Mouse (Mus musculus) 3134 (cell line): ENCODE data around the gene Vps37b.

Experiments used
- DNase-seq: peaks from one replicate; pipeline ENCODE4 v3.0.0-alpha.2; 2011; ENCODE audit warnings: low spot score; ENCODE audit not compliant: insufficient read length; ENCODE audit errors: extremely low read depth

Gene Vps37b

GRCm38 (mm10) chr5:124025146-124025545, 6.9 kb downstream of the Vps37b start:
- no peak for DNase-seq

GRCm38 (mm10) chr5:124024677-124025076, 7.4 kb downstream of the Vps37b start:
- DNase-seq, result no peak

DNA sequence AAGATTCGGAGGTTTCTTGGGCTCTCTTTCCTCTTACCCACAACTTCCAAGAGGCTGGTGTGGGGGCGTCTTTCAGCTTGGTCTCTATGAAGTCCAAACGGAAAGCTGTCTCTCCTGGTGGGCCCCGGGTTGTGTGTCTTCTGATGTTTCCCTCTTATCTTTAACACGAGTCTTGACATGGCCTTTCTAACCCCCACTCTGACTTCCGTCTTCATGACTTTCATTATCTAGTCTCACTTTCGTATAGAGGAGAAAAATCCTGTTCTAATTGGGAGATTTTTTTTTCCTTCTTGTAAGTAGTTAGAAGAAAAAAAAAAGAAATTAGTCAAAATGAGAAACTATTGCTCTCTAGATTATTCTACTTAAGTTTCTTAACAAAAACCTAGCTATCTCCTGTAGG, 9.7 kb downstream of the Vps37b start:
- DNase-seq, result no peak

- no peak for DNase-seq
These were observed 10.4 kb downstream of the Vps37b start for GRCm38 (mm10) chr5:124021701-124022100.

GRCm38 (mm10) chr5:124021148-124021547, 10.9 kb downstream of the Vps37b start:
- no peak for DNase-seq

GRCm38 (mm10) chr5:124019348-124020216, 12.5 kb downstream of the Vps37b start:
- DNase-seq, result no peak

- no peak for DNase-seq
These were observed 13.4 kb downstream of the Vps37b start for GRCm38 (mm10) chr5:124018651-124019050.

GRCm38 (mm10) chr5:124017941-124018340, 14.1 kb downstream of the Vps37b start:
- DNase-seq, result no peak

DNA sequence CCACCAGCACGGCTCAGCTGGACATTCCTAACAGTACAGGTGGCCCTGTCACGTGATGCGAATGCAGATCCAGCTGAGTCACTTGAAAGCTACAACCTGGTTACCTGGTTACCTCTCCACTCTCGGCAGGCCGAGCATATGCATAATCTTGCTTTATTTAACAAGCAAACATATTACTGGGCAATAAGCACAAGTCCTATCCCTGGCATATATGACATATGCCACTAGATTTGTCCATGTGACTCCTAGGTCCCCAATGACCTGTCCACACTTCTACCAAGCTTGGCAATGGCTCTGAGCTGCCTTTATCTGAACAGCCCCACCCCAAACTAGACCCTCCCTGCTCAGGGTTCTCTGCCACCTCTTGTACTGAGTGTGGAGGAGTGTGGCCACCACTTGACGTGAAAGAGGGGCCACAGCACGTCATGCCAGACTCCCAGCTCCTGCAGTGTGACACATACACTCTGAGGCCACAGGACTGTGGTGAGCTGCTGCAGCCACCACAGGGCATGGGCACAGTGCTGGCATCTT, 15.7 kb downstream of the Vps37b start:
- DNase-seq, result no peak

- no peak for DNase-seq
These were observed 16.3 kb downstream of the Vps37b start for GRCm38 (mm10) chr5:124015727-124016126.

DNA sequence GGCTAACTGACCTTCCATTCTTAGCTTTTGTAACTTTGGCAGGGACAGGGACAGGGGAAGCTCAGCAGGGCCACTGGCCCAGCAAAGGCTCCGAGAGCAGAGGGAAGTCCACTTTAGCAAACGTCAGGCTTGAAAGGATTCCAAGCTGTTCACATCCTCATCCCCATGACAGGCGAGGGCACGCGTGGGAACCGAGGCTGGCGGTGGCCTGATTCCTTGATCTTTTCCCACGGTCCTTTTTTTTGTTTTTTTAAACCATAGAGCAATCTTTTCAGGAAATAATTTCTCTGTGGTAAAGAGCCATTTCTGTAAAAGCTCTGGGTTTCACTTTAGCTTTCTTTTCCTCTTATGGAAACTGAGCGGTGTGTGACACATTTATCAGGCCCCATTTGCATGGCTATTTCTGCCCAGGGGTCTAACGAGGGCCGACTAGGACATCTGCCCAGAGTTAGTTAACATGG, 17.2 kb downstream of the Vps37b start:
- DNase-seq, result no peak

GRCm38 (mm10) chr5:124014180-124014579, 17.9 kb downstream of the Vps37b start:
- no peak for DNase-seq

GRCm38 (mm10) chr5:124013747-124014146, 18.3 kb downstream of the Vps37b start:
- no peak for DNase-seq

DNA sequence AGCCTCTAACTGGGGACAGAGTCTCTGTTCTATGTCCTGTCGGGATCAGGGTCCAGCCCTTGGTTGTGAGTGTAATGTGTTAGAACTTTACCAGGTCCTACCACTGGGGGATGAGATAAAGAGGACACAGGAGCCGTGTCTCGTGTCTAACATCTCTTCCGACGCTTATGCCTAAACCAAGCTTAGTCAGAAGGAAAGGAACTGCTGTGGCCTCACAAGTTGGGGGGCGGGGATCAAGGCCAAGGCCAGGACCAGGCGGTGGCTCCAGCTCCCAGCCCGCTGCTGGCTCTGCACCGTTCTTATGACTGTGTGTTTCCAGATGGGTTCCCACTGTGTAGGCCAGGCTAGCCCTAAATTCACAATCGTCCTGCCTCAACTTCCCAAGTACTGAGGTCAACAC, 19.2 kb downstream of the Vps37b start:
- DNase-seq, result no peak

GRCm38 (mm10) chr5:124011927-124012326, 20.1 kb downstream of the Vps37b start:
- DNase-seq, result no peak

DNA sequence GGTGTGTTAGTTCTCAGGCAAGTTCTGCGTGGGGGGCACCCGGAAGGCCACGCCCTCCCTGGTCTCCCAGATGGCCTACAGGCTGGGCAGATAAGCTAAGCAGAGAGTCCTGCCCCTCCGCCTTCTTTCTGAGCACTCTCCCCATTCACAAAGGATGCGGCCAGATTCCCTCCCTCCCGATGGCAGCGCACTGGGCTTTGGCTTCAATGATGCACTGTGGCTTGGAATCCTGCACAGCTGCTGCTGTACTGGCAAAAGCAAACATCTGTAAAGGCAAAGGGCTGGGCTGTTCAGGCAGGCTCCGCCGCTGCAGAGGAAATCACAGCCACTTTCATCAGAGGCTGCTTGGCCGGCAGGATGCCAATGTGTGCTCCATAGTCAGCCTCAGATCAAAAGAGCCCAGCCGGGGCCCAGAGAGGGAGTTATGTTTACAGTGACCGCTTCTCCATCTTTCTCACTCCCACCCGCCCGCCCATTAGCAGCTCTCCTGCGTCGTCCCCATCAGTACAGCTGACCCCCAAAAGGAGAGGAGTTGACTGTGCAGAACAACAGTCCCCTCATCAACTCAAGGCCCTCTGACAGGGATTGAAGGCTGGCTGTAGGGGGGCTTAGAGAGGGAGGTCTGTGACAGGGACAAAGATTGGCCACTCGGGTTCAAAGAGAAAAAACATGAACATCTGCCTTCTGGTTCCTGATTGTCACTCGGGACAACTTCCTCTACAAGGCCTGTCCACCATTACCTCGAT, 21.0 kb downstream of the Vps37b start:
- no peak for DNase-seq

- DNase-seq, result no peak
These were observed 22.0 kb downstream of the Vps37b start for GRCm38 (mm10) chr5:124010077-124010476.

DNA sequence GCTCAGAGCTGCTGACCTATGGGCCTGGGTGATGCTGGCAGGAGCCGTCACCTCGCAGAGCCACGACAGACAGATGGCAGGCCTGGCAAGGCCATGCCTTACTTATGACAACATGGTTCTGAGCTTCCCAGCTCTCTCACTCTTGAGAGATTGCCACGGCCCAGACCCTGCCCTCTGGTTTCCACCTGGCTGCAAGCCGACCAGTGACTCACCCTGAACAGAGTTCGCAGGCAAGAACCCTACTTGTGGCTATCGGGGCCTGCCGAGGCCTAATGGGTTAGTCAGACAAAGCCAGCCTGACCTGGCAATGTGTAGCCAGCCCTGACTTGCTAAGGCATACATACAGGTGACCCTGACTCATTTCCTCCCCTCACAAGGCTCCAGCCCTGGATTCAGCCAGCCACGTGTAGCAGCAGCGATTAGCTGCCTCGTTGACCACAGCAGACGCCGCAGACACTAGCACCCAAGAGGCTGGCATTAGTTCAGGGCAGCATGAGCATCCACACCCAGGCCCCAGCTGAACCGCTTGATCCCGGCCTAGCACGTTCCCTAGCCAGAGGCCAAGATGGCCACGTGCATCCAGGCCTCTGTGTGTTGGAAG, 25.1 kb downstream of the Vps37b start:
- peak; percentile 98 for DNase-seq

DNA sequence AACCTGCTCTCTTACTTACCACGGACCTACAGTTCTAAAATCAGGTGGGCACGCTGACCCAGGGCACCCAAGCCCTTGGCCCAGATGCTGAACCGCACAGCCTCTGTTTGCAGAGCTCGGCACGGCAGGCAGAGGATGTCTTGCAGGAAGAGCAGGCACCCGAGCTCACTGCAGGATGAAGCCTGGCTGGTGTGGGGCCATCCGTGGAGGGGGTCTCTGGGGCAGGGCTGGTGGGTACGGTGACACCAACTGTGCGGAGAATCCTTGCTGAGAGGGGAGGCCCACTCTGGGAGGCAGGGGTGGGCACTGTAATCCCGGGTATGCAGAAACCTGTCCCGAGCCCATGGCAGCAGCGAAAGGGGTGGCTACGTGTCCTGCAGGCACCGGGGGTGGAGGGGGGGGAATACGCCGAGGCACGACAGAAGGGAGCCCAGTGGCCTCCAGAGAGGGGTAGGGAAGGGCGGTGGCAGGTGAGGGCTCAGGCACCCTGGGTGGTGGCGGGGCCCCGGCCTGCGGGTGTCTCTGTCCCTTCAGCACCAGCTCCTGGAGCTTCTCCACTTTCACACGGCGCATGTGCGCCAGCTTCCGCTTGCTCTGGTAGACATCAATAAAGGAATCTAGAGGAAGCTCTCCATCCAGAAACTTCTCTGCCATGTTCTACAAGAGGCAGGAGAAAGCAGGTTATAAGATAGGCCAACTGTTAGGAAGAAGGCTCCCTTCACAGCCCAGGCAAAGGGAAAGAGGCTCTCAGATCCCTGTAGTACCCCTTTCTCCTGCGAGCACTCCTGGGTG, 25.8 kb downstream of the Vps37b start:
- DNase-seq, result no peak

GRCm38 (mm10) chr5:124005591-124005990, 26.5 kb downstream of the Vps37b start:
- no peak for DNase-seq
